35 mouse cellular contexts compared by ENCODE assay signal in genomic region chr9:37414666-37415065, GRCm38 (mm10). TPM values are rescaled to one million over a fixed set of nuclear protein-coding genes. Genes with fewer than 3 reads are reported as not detected.
"Had no signal": no experiment of that assay in that cellular context is flagged by ENCODE, and none has a peak within 500 bp of the region (broad histone marks: within the 10 kb centered on the region; RNA-seq: fewer than 3 reads in every experiment).

No protein-coding gene starts in this region.

- H3K36me3 ChIP-seq: embryonic facial prominence, embryonic 10.5 days; embryonic facial prominence, embryonic 12.5 days; embryonic facial prominence, embryonic 13.5 days; embryonic facial prominence, embryonic 15.5 days; forebrain, embryonic 10.5 days; forebrain, embryonic 12.5 days; forebrain, embryonic 15.5 days had no signal

- H3K4me3 ChIP-seq: embryonic facial prominence, embryonic 10.5 days; embryonic facial prominence, embryonic 12.5 days; embryonic facial prominence, embryonic 13.5 days; embryonic facial prominence, embryonic 15.5 days; erythroblast, embryonic 14.5 days; forebrain, embryonic 10.5 days; forebrain, embryonic 12.5 days; forebrain, embryonic 13.5 days; forebrain, embryonic 15.5 days; gastrocnemius, adult 2 months; heart, adult 2 months had no signal

- H3K4me1 ChIP-seq: embryonic facial prominence, embryonic 10.5 days; embryonic facial prominence, embryonic 12.5 days; embryonic facial prominence, embryonic 13.5 days; embryonic facial prominence, embryonic 15.5 days; forebrain, embryonic 10.5 days; forebrain, embryonic 12.5 days; forebrain, embryonic 13.5 days; forebrain, embryonic 15.5 days had no signal

- H3K27ac ChIP-seq: embryonic facial prominence, embryonic 10.5 days; embryonic facial prominence, embryonic 12.5 days; embryonic facial prominence, embryonic 13.5 days; embryonic facial prominence, embryonic 15.5 days; forebrain, embryonic 10.5 days; forebrain, embryonic 12.5 days; forebrain, embryonic 13.5 days; forebrain, embryonic 15.5 days; gastrocnemius, adult 2 months; heart, adult 2 months had no signal

- H3K27me3 ChIP-seq: embryonic facial prominence, embryonic 12.5 days; embryonic facial prominence, embryonic 13.5 days; embryonic facial prominence, embryonic 15.5 days; forebrain, embryonic 13.5 days; forebrain, embryonic 15.5 days had no signal

- H3K9me3 ChIP-seq: embryonic facial prominence, embryonic 10.5 days; embryonic facial prominence, embryonic 12.5 days; embryonic facial prominence, embryonic 13.5 days; embryonic facial prominence, embryonic 15.5 days; forebrain, embryonic 10.5 days; forebrain, embryonic 12.5 days; forebrain, embryonic 13.5 days; forebrain, embryonic 15.5 days had no signal

- ATAC-seq: forebrain, embryonic 13.5 days; forebrain, embryonic 14.5 days; forebrain, embryonic 15.5 days; forebrain, embryonic 16.5 days had no signal

- H3K4me2 ChIP-seq: embryonic facial prominence, embryonic 12.5 days; embryonic facial prominence, embryonic 13.5 days; embryonic facial prominence, embryonic 15.5 days; forebrain, embryonic 12.5 days; forebrain, embryonic 13.5 days; forebrain, embryonic 15.5 days had no signal

- H3K9ac ChIP-seq: embryonic facial prominence, embryonic 12.5 days; embryonic facial prominence, embryonic 13.5 days; embryonic facial prominence, embryonic 15.5 days; forebrain, embryonic 12.5 days; forebrain, embryonic 13.5 days; forebrain, embryonic 15.5 days had no signal

- DNase-seq: cerebellum, adult 18-20 months; cerebellum, adult 2 months; cerebellum, adult 8-10 months; cerebellum, adult 9-10 months; cerebellum, adult 9-11 months; cerebellum, postnatal 10 days; cerebellum, postnatal 14 days; cerebellum, postnatal 25 days; cerebellum, postnatal 36 days; embryo, embryonic 11 days; gastrocnemius, adult 2 months; gastrocnemius, postnatal 10 days; gastrocnemius, postnatal 14 days; gastrocnemius, postnatal 25 days; gastrocnemius, postnatal 36 days; heart, adult 2 months had no signal

RNA-seq across cellular contexts. Expression of gene Robo3, which starts 18.4 kb away (rescaled TPM):
- total RNA-seq: gastrocnemius, adult 18-20 months; gastrocnemius, adult 2 months; gastrocnemius, adult 8-10 months; gastrocnemius, postnatal 14 days; gastrocnemius, postnatal 25 days; gastrocnemius, postnatal 36 days; gastrocnemius, postnatal 4 days; heart, adult 18-20 months; heart, adult 2 months; heart, adult 8-10 months had no signal

RNA-seq across cellular contexts. Expression of gene Hepacam, which starts 47.5 kb away (rescaled TPM):
- total RNA-seq: common myeloid progenitor, adult 5-6 weeks; granulocyte monocyte progenitor cell, adult 5-6 weeks; heart, adult 2 months had no signal
- polyA plus RNA-seq: embryonic facial prominence, embryonic 11.5 days; embryonic facial prominence, embryonic 12.5 days; embryonic facial prominence, embryonic 13.5 days; erythroblast, embryonic 14.5 days; forebrain, embryonic 10.5 days had no signal
